Mouse (Mus musculus) bone marrow macrophage, adult 2 months (primary cell): ENCODE measurements at regions not wholly inside any gene's neighbourhood (a gene's known extent, or its start where the extent isn't known, plus 50 kb on each side); places are given as distances from the start of the nearest gene placed in this dataset.

ENCODE experiments used
- H3K27ac ChIP-seq: 2 replicates; pipeline ENCODE4 v1.5.1; 2012; ENCODE audit warnings: low read depth, low read length; ENCODE audit not compliant: insufficient read depth
- H3K4me1 ChIP-seq: 2 replicates; pipeline ENCODE4 v1.6.1; 2012; ENCODE audit warnings: low read length; ENCODE audit not compliant: control insufficient read depth, insufficient read depth
- H3K4me3 ChIP-seq: 2 replicates; pipeline ENCODE4 v1.5.1; 2012; ENCODE audit warnings: mild to moderate bottlenecking, low read length, moderate library complexity; ENCODE audit not compliant: insufficient read depth
- CTCF ChIP-seq: IDR thresholded peaks from 2 replicates; pipeline ENCODE4 v1.5.1; 2012; ENCODE audit warnings: low read depth, mild to moderate bottlenecking, low read length, moderate library complexity
- POLR2A ChIP-seq: IDR thresholded peaks from 2 replicates; pipeline ENCODE4 v1.6.1; 2012; ENCODE audit warnings: mild to moderate bottlenecking, low read depth, low read length, borderline replicate concordance

GRCm38 (mm10) chr10:83859633-83860032 lies 137.0 kb downstream of the 1500009L16Rik start:
- H3K4me1 ChIP-seq, result no peaks in the 10 kb centered on the region; the same call in 1 of the 2 replicates
- TF ChIP-seq POLR2A, result no peak
- TF ChIP-seq CTCF, result no peak
- no peak overlapping the region for H3K27ac ChIP-seq
- no peak overlapping the region for H3K4me3 ChIP-seq

- TF ChIP-seq POLR2A (no peak), CTCF (no peak)
- no peak overlapping the region for H3K4me3 ChIP-seq
- H3K27ac ChIP-seq, result no peak overlapping the region
Measured at GRCm38 (mm10) chr10:83861574-83862190, 139.0 kb downstream of the 1500009L16Rik start.

GRCm38 (mm10) chr10:83864591-83864990 lies 141.9 kb downstream of the 1500009L16Rik start:
- H3K4me1 ChIP-seq, result no peaks in the 10 kb centered on the region
- no peak overlapping the region for H3K27ac ChIP-seq
- no peak for TF ChIP-seq CTCF
- no peak for TF ChIP-seq POLR2A

More at GRCm38 (mm10) chr10:83861574-83862190, 139.0 kb downstream of the 1500009L16Rik start:
- H3K4me1 ChIP-seq, result no peaks in the 10 kb centered on the region; the same call in 1 of the 2 replicates

GRCm38 (mm10) chr10:83865929-83866328 lies 143.3 kb downstream of the 1500009L16Rik start:
- Histone ChIP-seq H3K4me3 (no peak overlapping the region), H3K4me1 (no peaks in the 10 kb centered on the region), H3K27ac (no peak overlapping the region)
- TF ChIP-seq CTCF (no peak), POLR2A (no peak)

More at GRCm38 (mm10) chr10:83864591-83864990, 141.9 kb downstream of the 1500009L16Rik start:
- H3K4me3 ChIP-seq, result no peak overlapping the region

- TF ChIP-seq POLR2A, result no peak
- TF ChIP-seq CTCF, result no peak
- Histone ChIP-seq H3K27ac (no peak overlapping the region), H3K4me1 (no peaks in the 10 kb centered on the region), H3K4me3 (no peak overlapping the region)
Measured at GRCm38 (mm10) chr10:83871736-83872400, 149.2 kb downstream of the 1500009L16Rik start.

- TF ChIP-seq POLR2A, result no peak
- Histone ChIP-seq H3K4me1 (no peaks in the 10 kb centered on the region), H3K4me3 (no peak overlapping the region), H3K27ac (no peak overlapping the region)
Measured at GRCm38 (mm10) chr10:83878745-83879144, 156.1 kb downstream of the 1500009L16Rik start.

- Histone ChIP-seq H3K27ac (no peak overlapping the region), H3K4me3 (no peak overlapping the region), H3K4me1 (no peaks in the 10 kb centered on the region)
- no peak for TF ChIP-seq CTCF
- no peak for TF ChIP-seq POLR2A
Measured at GRCm38 (mm10) chr10:83882119-83882890, 159.6 kb downstream of the 1500009L16Rik start.

- Histone ChIP-seq H3K4me3 (no peak overlapping the region), H3K4me1 (no peaks in the 10 kb centered on the region), H3K27ac (no peak overlapping the region)
- TF ChIP-seq CTCF, result no peak
- TF ChIP-seq POLR2A, result no peak
Measured at GRCm38 (mm10) chr10:83882891-83883185, 160.2 kb downstream of the 1500009L16Rik start.

- H3K4me1 ChIP-seq, result no peaks in the 10 kb centered on the region
- H3K4me3 ChIP-seq, result no peak overlapping the region
- H3K27ac ChIP-seq, result no peak overlapping the region
- TF ChIP-seq POLR2A (no peak), CTCF (no peak)
Measured at GRCm38 (mm10) chr10:83884553-83884952, 161.9 kb downstream of the 1500009L16Rik start.

- Histone ChIP-seq H3K4me3 (no peak overlapping the region), H3K27ac (no peak overlapping the region), H3K4me1 (no peaks in the 10 kb centered on the region)
- TF ChIP-seq CTCF (no peak), POLR2A (no peak)
Measured at GRCm38 (mm10) chr10:83888587-83888986, 165.9 kb downstream of the 1500009L16Rik start.
